Mouse (Mus musculus): ENCODE results near the gene Cd300ld2.
"Not testable (repeated sequence)": the region's sequence is repeated elsewhere in the genome, so short reads cannot be mapped to it uniquely, and the experiment has no call there.

DNA sequence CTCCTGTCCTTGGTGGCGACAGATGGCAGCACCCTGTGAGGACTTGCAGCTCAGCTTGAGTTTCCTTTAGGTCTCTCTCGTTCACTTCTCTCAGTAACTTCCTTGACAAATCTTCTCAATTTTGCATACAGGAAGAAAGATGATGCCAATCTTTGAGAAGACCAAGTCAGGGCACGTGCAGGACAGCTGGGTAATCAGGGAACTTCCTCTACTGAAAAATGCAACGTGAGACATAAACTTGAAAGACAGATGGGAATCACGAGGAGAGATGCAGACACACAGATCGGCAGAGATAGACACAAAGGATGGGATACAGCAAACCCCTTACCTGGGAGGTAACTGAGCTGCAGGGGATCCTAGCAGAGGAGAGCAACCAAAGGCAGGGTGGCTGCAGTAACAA is 10.9 kb upstream of the Cd300ld2 start, which contains the start of gene Cd300ld4:
- TF ChIP-seq CTCF (IDR thresholded peaks at IDR 0.05; ENCODE audit: borderline replicate concordance, extremely low read depth, insufficient read depth, insufficient read length); POLR2A (IDR thresholded peaks at IDR 0.05; ENCODE audit: borderline replicate concordance, extremely low read depth, insufficient read depth, insufficient read length, poor library complexity, severe bottlenecking): not testable (repeated sequence)
